Mouse (Mus musculus) CH12.LX (cell line): Measurements from ENCODE around the gene Phgr1.

Source experiments
- CTCF ChIP-seq, 2 experiments: IDR thresholded peaks in 1 of 2; conservative IDR thresholded peaks in 1 of 2; 2 replicates each; pipeline ENCODE4 v1.5.1; 2011 to 2012; ENCODE audit warnings: low read depth in 2 of 2, low read length in 2 of 2, improper control_type of control experiment in 1 of 2, inconsistent platforms in 1 of 2, mild to moderate bottlenecking in 1 of 2, moderate library complexity in 1 of 2
- EP300 ChIP-seq: IDR thresholded peaks from 2 replicates; pipeline ENCODE4 v1.6.1; 2011; ENCODE audit warnings: low read length, improper control_type of control experiment
- HCFC1 ChIP-seq: IDR thresholded peaks from 2 replicates; pipeline ENCODE4 v1.6.1; 2012; ENCODE audit warnings: low read depth, mild to moderate bottlenecking, inconsistent platforms, low read length, improper control_type of control experiment
- MAFK ChIP-seq: IDR thresholded peaks from 2 replicates; pipeline ENCODE4 v1.6.1; 2011; ENCODE audit warnings: low read length, improper control_type of control experiment; ENCODE audit not compliant: insufficient replicate concordance
- MAX ChIP-seq: IDR thresholded peaks from 2 replicates; pipeline ENCODE4 v1.6.1; 2011; ENCODE audit warnings: low read length, improper control_type of control experiment
- MAZ ChIP-seq: IDR thresholded peaks from 2 replicates; pipeline ENCODE4 v1.6.1; 2012; ENCODE audit warnings: low read depth, mild to moderate bottlenecking, inconsistent platforms, low read length, improper control_type of control experiment, moderate library complexity
- NELFE ChIP-seq: IDR thresholded peaks from 2 replicates; pipeline ENCODE4 v1.6.1; 2011; ENCODE audit warnings: low read depth, low read length, improper control_type of control experiment
- POLR2A ChIP-seq: IDR thresholded peaks from 2 replicates; pipeline ENCODE4 v1.6.1; 2011; ENCODE audit warnings: low read depth, mild to moderate bottlenecking, improper control_type of control experiment, low read length
- RAD21 ChIP-seq: IDR thresholded peaks from 2 replicates; pipeline ENCODE4 v1.6.1; 2011; ENCODE audit warnings: low read depth, mild to moderate bottlenecking, low read length, improper control_type of control experiment, moderate library complexity
- USF2 ChIP-seq: conservative IDR thresholded peaks from 2 replicates; pipeline ENCODE4 v1.6.1; 2011; ENCODE audit warnings: low read depth, low read length, improper control_type of control experiment
- ZC3H11A ChIP-seq: IDR thresholded peaks from 2 replicates; pipeline ENCODE4 v1.6.1; 2012; ENCODE audit warnings: low read depth, mild to moderate bottlenecking, inconsistent platforms, low read length, improper control_type of control experiment

DNA sequence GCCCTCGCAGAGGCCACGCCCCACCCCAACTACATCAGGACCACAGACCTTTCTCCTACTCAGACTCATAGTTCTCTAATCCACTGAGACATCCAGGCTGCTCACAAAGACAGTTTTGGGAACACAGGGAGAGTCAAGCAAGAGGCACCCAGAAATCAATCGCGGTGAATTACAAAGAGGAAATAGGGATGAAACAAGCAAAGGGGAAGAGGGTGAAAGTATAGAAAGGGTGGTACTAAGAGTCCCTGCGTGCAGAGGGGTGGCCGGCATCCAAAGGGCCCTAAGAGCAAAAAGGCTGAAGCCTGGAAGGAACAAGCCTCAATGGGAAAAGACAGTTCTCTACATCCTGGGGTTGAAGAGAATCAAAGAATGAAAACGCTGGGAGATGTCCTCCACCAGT lies 27.9 kb upstream of the Phgr1 start:
- no peak for TF ChIP-seq MAFK
- no peak for TF ChIP-seq USF2
- no peak for TF ChIP-seq HCFC1
- no peak for TF ChIP-seq CTCF (conservative IDR thresholded peaks at IDR 0.05 in 1 of 2, IDR thresholded peaks at IDR 0.05 in 1 of 2; ENCODE audit: low read depth in 2 of 2, low read length in 2 of 2)
- TF ChIP-seq ZC3H11A, result no peak
- TF ChIP-seq POLR2A, result no peak
- TF ChIP-seq MAX, result no peak
- no peak for TF ChIP-seq RAD21
- TF ChIP-seq NELFE, result no peak
- TF ChIP-seq MAZ, result no peak
- TF ChIP-seq EP300, result no peak
